Mouse (Mus musculus): Measurements from ENCODE around the gene Ash1l. TPM values are rescaled to one million over a fixed set of nuclear protein-coding genes. Genes with fewer than 3 reads are reported as not detected.

The Ash1l gene
- total RNA-seq, 2 experiments from 2014 or later = 64.3 to 66.8 TPM

Other genes with a start within 250 kb of the Ash1l start
- gene Rit1, start 233.8 kb upstream of the Ash1l start, total RNA-seq (2021) = 10 to 100 TPM; 49.7 to 57.7 TPM
- 100 to 1,000 TPM; 500 to 510 TPM for gene Syt11, start 175.5 kb upstream of the Ash1l start, total RNA-seq (2021)
- gene Gon4l, start 115.4 kb upstream of the Ash1l start, total RNA-seq (2021) = 10 to 100 TPM; 42.1 to 45.4 TPM
- 10 to 100 TPM; 25.5 to 28.4 TPM for gene Msto1, start 36.6 kb upstream of the Ash1l start, total RNA-seq (2021)
- 100 to 1,000 TPM; 108 to 116 TPM for gene Dap3, start 559 bp downstream of the Ash1l start, total RNA-seq (2021)
- 100 to 1,000 TPM; 150 to 157 TPM for gene Rusc1, start 142.7 kb downstream of the Ash1l start, total RNA-seq (2021)
- gene Gm43738, start 150.5 kb downstream of the Ash1l start, total RNA-seq (2021) = not detected
- gene Fdps, start 151.3 kb downstream of the Ash1l start, total RNA-seq (2021) = 100 to 1,000 TPM; 109 to 131 TPM
- not detected for gene Pklr, start 185.5 kb downstream of the Ash1l start, total RNA-seq (2021)
- gene Hcn3, start 209.6 kb downstream of the Ash1l start, total RNA-seq (2021) = 10 to 100 TPM; 13.0 to 24.5 TPM
- 10 to 100 TPM; 46.2 to 47.0 TPM for gene Clk2, start 214.2 kb downstream of the Ash1l start, total RNA-seq (2021)
- 10 to 100 TPM; 74.5 to 75.6 TPM for gene Scamp3, start 226.9 kb downstream of the Ash1l start, total RNA-seq (2021)
- 10 to 100 TPM; 68.1 to 72.0 TPM for gene Fam189b, start 232.5 kb downstream of the Ash1l start, total RNA-seq (2021)